Mouse (Mus musculus) forebrain, postnatal 0 days (tissue): ENCODE results near the gene Smok2b. TPM values are rescaled to one million over a fixed set of nuclear protein-coding genes. Genes with fewer than 3 reads are reported as not detected.
"Not testable (repeated sequence)": the region's sequence is repeated elsewhere in the genome, so short reads cannot be mapped to it uniquely, and the experiment has no call there.

ENCODE experiments used
- ATAC-seq: fragments of 200-750 bp; cut with Nextera tagmentation; 2 replicates; pipeline ENCODE4 v1.8.0; 2017; ENCODE audit warnings: mild to moderate bottlenecking, moderate library complexity
- DNase-seq: peaks from one replicate; pipeline ENCODE4 v3.0.0-alpha.2; 2015
- H3K27ac ChIP-seq: fragments of 300-500 bp; sonication (generic); 2 replicates; pipeline ENCODE4 v1.5.1; 2014; ENCODE audit warnings: low read depth, mild to moderate bottlenecking, antibody characterized with exemption, low read length, moderate library complexity, mixed read lengths
- H3K27me3 ChIP-seq: fragments of 300-500 bp; sonication (generic); 2 replicates; pipeline ENCODE4 v1.6.1; 2014; ENCODE audit warnings: mild to moderate bottlenecking, low read length, mixed read lengths; ENCODE audit not compliant: insufficient read depth
- H3K36me3 ChIP-seq: fragments of 300-500 bp; sonication (generic); 2 replicates; pipeline ENCODE4 v1.6.1; 2014; ENCODE audit warnings: mild to moderate bottlenecking, moderate library complexity; ENCODE audit not compliant: insufficient read depth
- H3K4me1 ChIP-seq: fragments of 300-500 bp; sonication (generic); 2 replicates; pipeline ENCODE4 v1.6.1; 2014; ENCODE audit warnings: antibody characterized with exemption; ENCODE audit not compliant: insufficient read depth
- H3K4me2 ChIP-seq: fragments of 300-500 bp; sonication (generic); 2 replicates; pipeline ENCODE4 v1.6.1; 2014; ENCODE audit warnings: low read depth, mild to moderate bottlenecking, moderate library complexity
- H3K4me3 ChIP-seq: fragments of 300-500 bp; sonication (generic); 2 replicates; pipeline ENCODE4 v1.5.1; 2014; ENCODE audit warnings: low read depth, low read length, mixed read lengths
- H3K9ac ChIP-seq: fragments of 300-500 bp; sonication (generic); 2 replicates; pipeline ENCODE4 v1.6.1; 2014; ENCODE audit warnings: mild to moderate bottlenecking
- H3K9me3 ChIP-seq: fragments of 300-500 bp; sonication (generic); 2 replicates; pipeline ENCODE4 v1.6.1; 2016; ENCODE audit warnings: low read length
- CTCF ChIP-seq: sonication (generic); IDR thresholded peaks from 2 replicates; pipeline ENCODE4 v1.5.1; 2016; ENCODE audit warnings: antibody characterized with exemption, control low read depth, low read depth
- WGBS: fragments of 180-500 bp; shearing (Covaris S2); extraction: QIAGEN DNeasy Blood & Tissue Kit; methylation state at CpG from one replicate; pipeline ENCODE4 v1.1.7; 2014; 5-methylcytosine and 5-hydroxymethylcytosine counted together
- polyA plus RNA-seq: library from polyadenylated mRNA; unstranded; fragments of >200 nt; fragmentation: Nextera tagmentation; extraction: Ambion mirVana; gene quantifications from 2 replicates; pipeline ENCODE4 v1.2.1, GENCODE M21; 2015
- total RNA-seq: library from RNA; depleted of rRNA; stranded (reverse); fragments of >200 nt; gene quantifications from 2 replicates; pipeline ENCODE4 v1.2.3, GENCODE M21; 2014

The Smok2b gene
- total and polyA plus RNA-seq, 2 experiments from 2014 or later, result not detected

DNA sequence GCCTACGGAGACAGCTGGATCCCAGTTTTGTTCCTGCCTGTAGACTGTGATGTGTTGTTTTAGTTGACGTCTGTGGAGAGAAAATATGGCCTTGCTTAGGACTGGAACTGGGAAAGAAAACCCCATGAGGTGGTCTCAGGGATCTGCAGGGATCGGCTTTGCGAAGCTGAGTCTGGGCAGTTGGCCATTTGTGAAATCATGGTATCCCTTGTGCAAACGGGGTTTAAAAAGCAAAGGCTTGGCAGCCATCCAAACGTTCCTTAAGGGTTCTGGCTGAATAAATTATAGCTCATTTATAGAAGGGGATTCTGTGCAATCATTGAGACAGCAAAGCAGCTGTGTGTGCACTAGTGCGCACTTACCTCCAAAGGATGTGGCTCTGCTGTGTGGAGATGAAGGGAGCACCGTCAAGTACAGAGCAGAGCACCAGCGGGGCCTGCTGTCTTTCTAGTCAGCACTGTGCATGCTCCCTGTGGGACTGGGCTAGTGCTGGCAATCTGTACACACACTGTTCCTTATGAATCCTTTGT lies 30.1 kb upstream of the Smok2b start:
- H3K4me1 ChIP-seq, H3K9ac ChIP-seq, H3K4me2 ChIP-seq, H3K36me3 ChIP-seq, H3K4me3 ChIP-seq, H3K27me3 ChIP-seq, H3K27ac ChIP-seq: not testable (repeated sequence)
- WGBS, result 62% methylated on average over 8 of the region's 9 CpGs
- peaks cover 24% of the 10 kb centered on the region for H3K9me3 ChIP-seq
- ATAC-seq, result peak; percentile 77
- peak; percentile 66 for DNase-seq

DNA sequence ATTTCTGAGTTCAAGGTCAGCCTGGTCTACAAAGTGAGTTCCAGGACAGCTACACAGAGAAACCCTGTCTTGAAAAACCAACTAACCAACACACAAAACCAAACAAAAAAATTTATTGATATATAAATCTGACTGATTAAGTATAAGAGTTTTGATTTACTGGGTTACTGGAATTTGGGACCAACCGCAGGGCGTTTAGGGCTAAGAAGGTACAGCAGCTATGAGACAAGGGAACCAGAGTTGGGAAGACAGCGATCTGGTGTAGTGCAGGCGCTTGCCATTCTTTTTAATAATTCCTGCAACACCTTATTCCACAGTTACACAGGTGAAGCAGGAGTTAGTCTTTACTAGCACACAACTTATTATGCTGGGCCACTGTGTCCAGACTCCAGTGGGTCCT lies 28.5 kb upstream of the Smok2b start:
- H3K4me3 ChIP-seq, H3K9ac ChIP-seq, ATAC-seq, H3K4me1 ChIP-seq, H3K27me3 ChIP-seq, H3K27ac ChIP-seq, H3K36me3 ChIP-seq, DNase-seq, H3K4me2 ChIP-seq: not testable (repeated sequence)
- peaks cover 12% of the 10 kb centered on the region for H3K9me3 ChIP-seq
- WGBS, result 89% methylated on average over 4 of the region's 4 CpGs

DNA sequence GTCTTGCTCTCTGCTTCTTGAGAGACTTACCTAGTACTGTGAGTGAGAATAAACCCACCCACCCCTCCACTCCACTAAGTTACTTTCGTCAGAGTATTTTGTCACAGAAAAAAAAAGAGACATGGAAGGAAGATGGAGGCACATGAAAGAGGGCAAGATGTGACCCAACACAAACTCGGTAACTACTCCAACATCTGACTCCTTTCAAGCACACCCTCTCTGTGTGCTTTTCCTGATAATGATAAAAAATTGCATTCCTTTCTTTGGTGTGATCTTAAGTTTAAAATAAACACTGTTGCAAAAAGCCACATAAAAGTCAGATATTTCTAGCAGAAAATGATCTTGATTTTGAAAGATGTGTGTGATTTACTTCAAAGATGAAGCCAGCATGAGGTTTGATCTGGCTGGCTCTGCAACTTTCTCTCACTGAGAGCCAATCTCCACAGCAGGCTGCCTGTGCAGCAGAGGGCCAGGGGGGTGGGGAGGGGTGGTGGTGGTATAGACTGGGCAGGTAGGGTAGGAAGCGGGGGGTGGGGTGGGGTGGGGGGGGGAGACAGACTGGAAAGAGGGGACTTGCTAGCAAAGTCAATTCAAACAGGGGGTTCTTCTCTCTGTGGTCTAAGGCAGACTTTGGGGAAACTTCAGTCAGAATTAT lies 27.5 kb upstream of the Smok2b start:
- not testable (repeated sequence) for DNase-seq, H3K4me3 ChIP-seq, ATAC-seq, H3K4me1 ChIP-seq, H3K4me2 ChIP-seq, H3K27ac ChIP-seq, H3K27me3 ChIP-seq, H3K9ac ChIP-seq, H3K36me3 ChIP-seq
- H3K9me3 ChIP-seq, result peaks cover 18% of the 10 kb centered on the region
- whole genome bisulfite sequencing, result 80% methylated on average over 2 of the region's 3 CpGs

DNA sequence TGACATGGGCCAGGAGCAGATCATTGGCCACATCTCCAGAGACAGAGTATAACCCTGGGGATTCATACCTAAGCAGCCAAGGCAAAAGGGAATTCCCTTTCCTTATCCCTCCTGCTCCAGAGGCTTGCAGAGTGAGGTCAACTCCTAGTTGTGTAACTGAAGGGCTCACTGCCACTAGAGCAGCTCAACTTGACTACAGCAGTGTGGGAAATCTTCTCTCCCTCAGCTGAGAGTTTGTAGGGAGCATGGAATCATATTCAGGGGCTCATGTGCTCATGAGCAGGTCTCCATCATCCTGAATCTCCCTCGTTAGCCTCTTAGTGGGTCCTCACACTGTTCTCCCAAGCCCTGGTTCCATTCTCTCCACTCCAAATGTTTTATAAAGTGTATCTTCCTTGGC lies 24.8 kb upstream of the Smok2b start:
- not testable (repeated sequence) for H3K4me2 ChIP-seq, H3K36me3 ChIP-seq, H3K27me3 ChIP-seq, ATAC-seq, H3K9ac ChIP-seq, H3K4me3 ChIP-seq, DNase-seq, H3K27ac ChIP-seq, H3K4me1 ChIP-seq
- peaks cover 29% of the 10 kb centered on the region for H3K9me3 ChIP-seq
- WGBS, result 78% methylated on average over 1 of the region's 1 CpGs

DNA sequence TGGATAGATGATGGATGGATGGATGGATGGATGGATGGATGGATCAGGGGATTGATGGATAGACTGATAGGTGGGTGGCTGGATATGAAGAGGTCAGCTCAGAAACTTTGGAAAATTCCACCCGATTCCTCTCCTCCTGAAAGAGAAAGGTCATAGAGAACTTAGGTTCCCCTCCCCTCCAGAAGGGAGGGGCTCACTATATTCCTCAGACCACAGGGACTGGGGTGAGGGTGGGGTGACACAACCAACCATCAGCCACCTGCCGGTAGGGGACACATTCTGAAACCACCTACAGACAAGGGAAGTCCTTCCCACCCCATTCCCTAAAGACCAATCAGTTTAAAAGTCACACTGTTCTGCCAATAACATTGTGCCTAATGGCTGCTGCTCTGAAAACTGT lies 23.6 kb upstream of the Smok2b start:
- no peak for TF ChIP-seq CTCF
- no peak overlapping the region for H3K4me3 ChIP-seq
- DNase-seq, result no peak
- no peak overlapping the region for H3K4me2 ChIP-seq
- 93% methylated on average over 2 of the region's 2 CpGs for WGBS
- no peak overlapping the region for H3K9ac ChIP-seq
- H3K27me3 ChIP-seq, result no peaks in the 10 kb centered on the region
- no peaks in the 10 kb centered on the region for H3K36me3 ChIP-seq
- no peak overlapping the region for H3K27ac ChIP-seq
- peaks cover 27% of the 10 kb centered on the region for H3K9me3 ChIP-seq
- no peaks in the 10 kb centered on the region for H3K4me1 ChIP-seq
- ATAC-seq, result 0 out of 2 replicates have a peak, but pooled peaks have one; percentile 9

DNA sequence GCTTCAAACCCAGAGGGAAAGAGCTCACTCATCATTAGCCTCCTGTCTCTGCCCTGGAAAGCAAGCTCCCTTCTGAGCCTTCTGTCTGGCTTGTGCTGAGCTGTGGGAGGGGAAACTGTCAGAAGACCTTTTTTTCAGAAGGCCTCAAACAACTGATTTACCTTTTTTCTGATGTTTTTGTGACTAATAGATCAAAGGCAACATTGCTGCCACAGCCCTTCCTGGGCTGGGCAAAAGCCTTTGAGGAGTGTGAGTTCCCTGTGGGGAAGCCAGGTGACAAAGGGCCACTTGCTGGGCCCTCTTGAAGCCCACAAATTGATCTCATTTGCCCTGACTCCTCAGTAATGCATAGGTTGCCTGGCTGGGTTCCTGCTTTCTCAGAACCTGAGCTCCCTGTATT lies 21.6 kb upstream of the Smok2b start:
- H3K4me1 ChIP-seq, H3K4me2 ChIP-seq, H3K9ac ChIP-seq, H3K27me3 ChIP-seq, H3K4me3 ChIP-seq, ATAC-seq, DNase-seq, H3K27ac ChIP-seq, H3K36me3 ChIP-seq: not testable (repeated sequence)
- H3K9me3 ChIP-seq, result peaks cover 43% of the 10 kb centered on the region

DNA sequence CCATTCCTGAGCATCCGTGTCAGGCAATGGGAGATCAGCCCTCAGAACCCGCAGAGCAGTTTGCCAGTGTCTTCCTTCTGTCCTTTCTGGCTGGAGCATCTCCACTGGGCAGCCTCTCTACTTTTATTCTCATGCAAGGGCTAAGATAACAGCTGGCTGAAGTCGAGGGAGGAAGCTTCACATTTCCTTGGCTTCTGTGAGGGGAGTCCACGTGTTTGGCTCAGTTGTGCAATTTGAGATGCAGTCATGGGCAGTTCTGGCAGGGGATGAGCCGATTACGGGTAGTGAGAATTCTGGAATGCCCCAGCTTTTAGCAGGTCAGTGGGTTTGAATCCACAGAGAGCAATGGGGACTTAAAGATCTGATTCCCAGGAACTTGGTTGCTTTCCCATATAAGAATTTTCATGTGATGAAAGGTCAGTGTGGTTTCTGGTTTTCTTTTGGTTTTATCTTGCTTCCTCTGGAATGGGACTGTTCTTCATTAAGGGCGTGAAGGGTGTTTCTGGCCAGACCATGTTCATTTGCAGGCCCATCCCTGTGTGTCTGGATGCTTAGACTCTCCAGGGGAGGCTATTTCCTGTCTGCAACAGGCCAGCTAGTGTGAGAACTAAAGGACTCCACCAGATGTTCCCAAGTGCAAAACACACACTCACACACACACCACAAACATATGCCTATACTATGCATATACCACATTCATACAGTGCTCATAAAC lies 17.8 kb upstream of the Smok2b start:
- no peak for TF ChIP-seq CTCF

More for the DNA sequence above, 17.8 kb upstream of the Smok2b start:
- DNase-seq (no peak), ATAC-seq (no peak)
- no peak overlapping the region for H3K27ac ChIP-seq
- no peaks in the 10 kb centered on the region for H3K27me3 ChIP-seq
- no peak overlapping the region for H3K4me2 ChIP-seq
- H3K4me1 ChIP-seq, result no peaks in the 10 kb centered on the region
- no peaks in the 10 kb centered on the region for H3K36me3 ChIP-seq
- WGBS, result 74% methylated on average over 7 of the region's 7 CpGs
- H3K9me3 ChIP-seq, result peaks cover 72% of the 10 kb centered on the region
- no peak overlapping the region for H3K9ac ChIP-seq
- no peak overlapping the region for H3K4me3 ChIP-seq
